Mouse (Mus musculus) liver, embryonic 14.5 days (tissue): ENCODE measurements around the gene Zc3hav1l.

Source experiments
- CTCF ChIP-seq: IDR thresholded peaks from 2 replicates; pipeline ENCODE4 v1.5.1; 2016; ENCODE audit warnings: antibody characterized with exemption, low read depth, control low read depth
- EP300 ChIP-seq: IDR thresholded peaks from 2 replicates; pipeline ENCODE4 v1.6.1; 2016; ENCODE audit warnings: antibody characterized with exemption, low read depth

DNA sequence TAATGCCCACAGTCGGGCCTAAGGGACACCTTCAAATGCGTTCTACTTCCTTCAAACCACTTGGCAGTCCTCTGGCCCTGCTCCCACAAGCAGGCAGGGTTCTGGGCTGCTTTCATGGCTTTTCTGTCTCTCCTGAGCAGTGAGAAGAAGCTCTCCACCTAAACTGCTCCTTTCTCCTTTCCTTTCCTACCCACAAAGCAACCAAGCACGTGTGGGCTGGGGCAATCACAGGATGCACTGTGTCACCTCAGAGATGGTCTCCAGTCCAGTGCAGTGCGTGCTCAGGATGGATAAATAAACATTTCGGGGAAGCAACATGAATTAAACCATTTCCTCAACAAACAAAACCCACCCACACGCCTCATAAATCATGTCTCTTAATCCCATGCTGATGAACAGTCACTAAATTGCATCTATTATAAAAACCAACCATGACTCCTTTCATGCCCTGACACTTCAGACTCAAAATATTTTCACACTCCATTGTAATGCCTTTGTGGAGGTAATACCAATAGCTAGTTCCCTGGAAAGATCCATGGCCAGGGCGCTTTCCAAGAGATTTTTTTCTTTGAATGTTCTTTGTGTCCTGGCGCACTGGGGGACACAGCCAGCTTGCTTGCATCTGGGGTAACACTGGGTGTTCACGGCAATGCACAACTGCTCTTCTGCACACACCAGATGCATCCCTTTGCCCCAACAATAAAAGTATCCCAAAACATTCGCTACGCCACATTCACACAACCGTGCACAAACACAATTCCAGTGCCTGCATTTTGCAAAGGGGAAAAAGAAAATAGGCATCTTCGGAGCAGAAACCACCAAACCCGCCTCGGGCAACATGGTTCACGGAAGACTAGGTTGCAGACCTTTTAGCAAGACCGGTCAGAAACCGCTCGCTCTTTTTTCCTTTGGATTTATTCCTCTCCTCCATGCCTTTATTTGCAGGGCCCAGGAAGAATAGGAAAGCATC lies 46.0 kb downstream of the Zc3hav1l start:
- TF ChIP-seq EP300: no peak
- TF ChIP-seq CTCF: no peak
